Mouse (Mus musculus): ENCODE measurements around the gene Foxp1.

- TF ChIP-seq CTCF (IDR thresholded peaks at IDR 0.05; ENCODE audit: borderline replicate concordance, extremely low read depth, insufficient read depth, insufficient read length) (no peak), POLR2A (IDR thresholded peaks at IDR 0.05; ENCODE audit: borderline replicate concordance, extremely low read depth, insufficient read depth, insufficient read length, poor library complexity, severe bottlenecking) (no peak)
Measured at GRCm38 (mm10) chr6:99031321-99031903, 491.1 kb downstream of the Foxp1 start.

All from brain, embryonic 14.5 days (tissue).